Mouse (Mus musculus) NIH3T3 (cell line): ENCODE data around the gene Plcl2.

ENCODE experiments used
- DNase-seq: peaks from one replicate; pipeline ENCODE4 v3.0.0-alpha.2; 2012; ENCODE audit warnings: low read depth

Plcl2 gene

DNA sequence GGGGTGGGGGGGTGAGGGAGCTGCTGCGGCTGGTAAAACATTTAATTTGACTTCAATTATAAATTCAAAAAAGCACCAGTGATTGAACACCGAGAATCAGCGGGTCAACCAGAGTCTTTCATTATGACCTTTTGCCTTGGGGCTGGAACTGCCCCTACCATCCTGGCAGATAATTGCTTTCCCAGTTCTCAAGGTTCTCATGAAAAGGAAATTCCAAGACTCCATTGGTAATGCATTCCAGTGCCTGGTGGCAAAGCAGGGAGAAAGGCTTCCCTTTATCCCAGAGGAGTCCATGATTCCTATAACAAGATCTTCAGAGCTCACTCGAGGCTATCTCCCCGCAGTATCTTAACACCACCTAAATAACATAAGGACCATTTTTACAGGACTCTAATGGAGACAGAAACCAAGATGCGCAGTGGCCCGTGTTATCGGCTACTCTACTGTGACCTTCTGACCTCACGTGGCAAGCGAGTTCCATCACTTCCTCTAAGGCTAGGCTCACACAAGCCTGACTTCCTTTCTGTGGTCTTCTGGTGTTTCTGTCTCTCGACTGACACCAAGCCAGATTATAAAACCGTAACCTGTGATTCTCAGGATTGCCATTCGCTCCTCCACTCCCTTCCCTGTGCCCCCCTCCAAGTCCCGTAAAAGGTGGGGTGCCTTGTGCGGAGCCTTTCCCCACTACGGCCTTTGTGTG is 10.0 kb upstream of the Plcl2 start:
- DNase-seq = no peak

DNA sequence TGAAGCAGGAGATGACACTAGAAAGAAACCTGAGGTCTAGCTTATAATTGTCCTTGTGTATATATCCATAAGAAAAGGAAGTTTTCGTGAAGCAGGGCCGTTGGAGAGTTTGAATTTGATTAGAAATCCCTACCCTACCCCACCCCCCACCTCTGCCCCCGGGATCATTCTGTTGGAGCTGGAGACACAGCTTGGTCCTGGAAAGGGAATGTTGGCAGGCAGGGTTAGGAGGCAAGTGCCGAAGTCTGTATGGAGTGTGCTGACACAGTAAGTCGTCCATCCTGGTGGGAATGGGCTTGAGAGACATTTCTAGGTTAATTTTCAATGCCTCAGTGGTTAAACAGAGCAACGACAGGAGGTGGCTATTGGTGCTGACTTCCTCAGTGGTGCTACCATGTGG is 8.4 kb upstream of the Plcl2 start:
- DNase-seq = no peak

DNA sequence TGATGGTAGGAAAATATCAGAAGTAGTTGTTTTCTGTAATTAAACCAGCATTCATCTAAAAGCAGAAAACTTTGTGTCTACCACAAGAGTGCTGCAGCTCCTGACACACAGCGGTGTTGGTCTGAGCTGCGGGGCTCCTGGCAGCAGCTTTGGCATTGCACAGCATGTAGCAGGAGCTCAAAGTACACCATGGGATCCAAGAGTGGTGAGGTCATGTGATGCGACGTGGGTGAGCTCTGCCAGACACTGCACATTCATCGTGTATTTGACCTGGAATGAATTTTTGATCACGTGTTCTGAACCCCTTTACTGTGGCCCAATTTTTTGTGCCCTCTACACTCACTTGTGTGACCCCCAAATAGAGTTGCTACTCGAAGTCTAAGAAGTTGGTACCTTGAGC is 6.1 kb upstream of the Plcl2 start:
- no peak for DNase-seq

DNA sequence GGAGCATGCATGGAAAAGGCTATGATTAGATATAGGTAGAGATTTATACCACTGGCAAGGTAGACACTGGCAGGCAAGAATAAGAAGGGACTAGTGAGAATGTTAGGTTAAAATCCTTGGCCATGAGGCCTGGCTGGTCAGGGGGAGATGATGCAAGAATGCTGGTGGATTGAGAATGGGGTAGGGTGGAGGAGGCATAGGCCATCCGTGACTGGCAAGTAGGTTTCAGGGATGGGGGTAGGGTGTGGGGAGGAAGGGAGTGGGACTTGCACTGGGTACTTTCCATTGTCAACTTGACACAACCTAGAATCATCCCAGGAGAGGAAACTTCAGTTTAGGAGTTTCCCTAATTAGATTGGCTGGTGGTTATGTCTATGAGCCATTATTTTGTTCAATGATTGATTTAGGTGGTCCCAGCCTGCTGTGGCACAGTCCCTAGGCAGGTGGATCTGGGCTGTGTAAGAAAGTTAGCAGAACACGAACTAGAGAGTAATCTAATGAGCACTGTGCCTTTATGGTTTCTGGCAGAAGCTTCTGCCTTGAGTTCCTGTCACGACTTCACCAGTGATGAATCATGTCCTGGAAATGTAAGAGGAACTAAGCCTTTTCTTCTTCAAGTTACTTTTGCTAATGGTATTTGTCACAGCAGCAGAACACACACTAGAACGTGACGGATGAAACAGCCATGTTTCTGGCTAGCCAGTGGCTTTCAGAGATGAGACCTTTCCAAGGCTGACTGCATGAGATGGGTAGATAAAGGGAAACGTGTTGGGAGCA is 4.9 kb upstream of the Plcl2 start:
- no peak for DNase-seq

DNA sequence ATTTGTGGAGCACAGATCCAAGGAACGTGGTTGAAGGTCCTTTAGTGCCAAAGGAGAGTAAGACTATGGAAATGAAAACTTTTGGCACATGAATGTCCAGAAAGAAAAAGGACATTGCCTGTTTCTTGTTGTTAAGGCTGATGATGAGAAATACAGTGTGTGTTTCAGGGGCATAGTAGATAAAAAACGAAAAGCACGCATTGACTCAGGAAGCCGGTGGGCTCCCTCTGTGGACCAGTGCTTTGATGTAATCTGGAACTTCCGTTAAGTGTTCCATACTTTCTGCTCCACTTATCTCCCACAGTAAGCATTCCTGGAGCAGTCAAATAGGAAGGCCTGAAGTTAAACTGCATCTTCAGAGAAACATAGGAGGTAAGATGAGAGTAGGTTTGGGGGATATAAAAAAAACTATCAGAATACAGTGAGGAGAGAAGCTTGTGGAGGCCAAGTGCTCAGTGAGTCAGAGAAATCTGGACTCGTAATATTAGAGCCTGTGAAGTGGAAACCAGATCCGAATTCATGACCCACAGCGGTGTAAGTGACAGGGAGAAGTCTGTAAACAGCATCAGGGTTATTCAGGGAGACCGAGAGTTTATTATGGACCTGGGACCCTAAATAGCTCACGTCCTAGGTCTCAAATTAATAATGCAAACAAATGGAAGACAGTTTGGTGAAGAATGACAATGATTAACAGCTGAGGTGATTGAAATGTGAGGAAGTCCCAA is 3.1 kb upstream of the Plcl2 start:
- DNase-seq = no peak

DNA sequence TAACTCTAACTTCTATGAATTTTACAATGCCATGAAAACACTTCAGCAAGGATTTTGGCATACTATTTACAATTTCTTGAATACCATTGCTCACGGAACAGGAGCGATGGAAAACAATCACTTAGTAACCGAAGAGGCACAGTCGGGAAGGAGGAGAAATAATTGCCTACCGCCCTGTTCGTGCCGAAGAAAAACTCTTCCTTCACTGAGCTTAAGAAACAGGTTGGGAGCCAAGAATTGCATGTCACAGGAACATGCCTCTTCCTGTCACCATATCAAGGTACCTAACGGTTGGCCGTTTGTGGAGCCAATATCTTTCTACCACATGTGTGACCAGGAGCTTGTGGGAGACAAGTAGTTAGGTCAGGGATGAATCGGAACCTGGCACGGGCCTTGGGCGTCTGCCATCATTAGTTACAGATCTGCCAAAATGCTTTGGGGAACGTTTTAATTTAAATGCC is 2.3 kb upstream of the Plcl2 start:
- no peak for DNase-seq

DNA sequence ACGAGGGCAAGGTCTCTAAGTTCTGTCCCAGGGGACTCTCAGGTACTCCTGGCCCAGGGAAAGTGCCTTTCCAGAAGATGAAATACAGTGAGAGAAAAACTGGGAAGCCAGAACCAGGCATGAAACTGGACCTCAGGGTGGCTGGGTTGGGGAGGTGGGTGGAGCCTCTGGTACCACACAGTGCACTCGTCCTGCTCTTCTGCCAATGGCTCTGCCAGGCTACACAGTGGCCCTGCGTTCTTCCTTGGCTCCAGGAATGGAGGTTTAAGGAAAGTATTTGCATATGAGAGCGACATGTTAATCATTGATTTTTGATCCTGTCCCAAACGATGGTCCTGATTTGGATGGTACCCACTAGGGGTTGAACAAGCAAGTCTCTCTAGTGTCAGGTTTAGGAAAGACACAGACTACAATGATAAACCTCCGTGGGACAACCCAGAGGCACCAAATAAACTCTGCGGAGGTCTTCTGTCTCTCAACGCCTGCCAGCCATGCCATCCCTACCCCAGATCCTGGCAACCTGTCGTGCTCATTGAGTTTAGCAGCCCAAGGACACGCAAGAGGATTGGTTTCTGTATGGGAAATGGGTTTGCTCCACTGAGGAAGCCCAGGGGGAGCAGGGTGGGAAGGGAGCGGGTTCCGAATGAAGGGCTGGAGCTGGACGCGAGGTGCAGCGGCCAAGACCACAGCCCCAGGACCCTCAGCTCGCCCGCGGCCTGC is 988 bp upstream of the Plcl2 start:
- DNase-seq = no peak

DNA sequence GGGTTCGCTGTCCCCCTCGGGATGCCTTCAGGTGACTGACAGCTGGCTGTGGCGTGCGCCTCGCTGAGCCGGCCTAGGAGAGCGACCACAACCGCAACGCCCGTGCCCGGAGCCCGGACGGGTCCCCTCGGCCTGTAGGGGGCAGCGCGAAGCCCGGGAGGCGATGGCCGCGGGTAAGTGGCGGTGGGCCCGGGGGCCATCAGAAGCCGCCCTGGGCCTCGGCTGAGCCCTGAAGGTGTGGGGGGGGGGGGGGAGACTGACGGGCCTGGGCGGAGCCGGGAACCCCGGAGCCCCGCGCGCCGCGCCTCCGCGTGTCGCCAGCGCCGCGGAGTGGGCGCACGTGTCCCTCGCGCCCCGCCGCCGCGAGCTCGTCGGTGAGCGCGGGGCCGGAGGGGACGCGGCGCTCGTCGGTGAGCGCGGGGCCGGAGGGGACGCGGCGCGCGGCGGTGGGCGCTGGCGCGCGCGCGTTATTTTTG is 390 bp upstream of the Plcl2 start:
- DNase-seq = no peak

DNA sequence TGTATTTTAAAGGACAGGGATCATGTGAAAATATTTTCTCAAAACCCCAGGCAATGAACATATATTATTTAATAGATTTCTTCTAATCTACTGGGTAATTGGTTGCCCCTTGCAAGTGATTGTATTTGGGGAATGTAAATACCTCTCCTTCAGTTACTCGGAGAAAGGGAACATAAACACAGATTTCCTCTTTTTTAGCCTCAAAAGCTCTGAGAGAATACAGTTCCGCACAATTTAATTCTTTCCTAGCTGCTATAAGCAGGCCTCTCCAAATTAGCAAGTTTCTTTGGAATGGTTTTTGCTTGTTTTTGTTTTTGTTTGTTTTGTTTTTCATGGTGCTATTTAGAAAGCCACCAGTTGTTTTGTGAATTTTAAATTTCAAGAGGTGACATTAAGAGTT is 1.1 kb downstream of the Plcl2 start:
- DNase-seq = no peak

DNA sequence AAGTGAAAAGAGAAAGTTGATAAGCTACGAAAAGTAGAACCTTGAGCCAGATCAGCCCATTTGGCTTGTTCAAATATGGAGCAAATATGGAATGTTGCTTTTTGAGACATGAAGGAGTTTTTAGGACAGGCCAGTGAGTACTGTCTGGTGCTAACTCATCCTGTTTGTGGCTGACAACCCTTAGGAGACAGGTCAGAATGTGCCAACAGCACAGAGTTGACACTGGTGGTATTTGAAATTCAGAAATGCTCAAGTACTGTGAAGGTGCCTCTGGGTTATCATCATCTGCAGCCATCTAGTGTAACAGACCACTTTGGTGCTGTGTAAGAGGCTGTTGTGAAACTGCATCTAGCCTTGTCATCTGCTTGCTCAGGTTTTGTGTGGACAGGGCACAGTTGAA is 1.5 kb downstream of the Plcl2 start:
- DNase-seq = no peak

DNA sequence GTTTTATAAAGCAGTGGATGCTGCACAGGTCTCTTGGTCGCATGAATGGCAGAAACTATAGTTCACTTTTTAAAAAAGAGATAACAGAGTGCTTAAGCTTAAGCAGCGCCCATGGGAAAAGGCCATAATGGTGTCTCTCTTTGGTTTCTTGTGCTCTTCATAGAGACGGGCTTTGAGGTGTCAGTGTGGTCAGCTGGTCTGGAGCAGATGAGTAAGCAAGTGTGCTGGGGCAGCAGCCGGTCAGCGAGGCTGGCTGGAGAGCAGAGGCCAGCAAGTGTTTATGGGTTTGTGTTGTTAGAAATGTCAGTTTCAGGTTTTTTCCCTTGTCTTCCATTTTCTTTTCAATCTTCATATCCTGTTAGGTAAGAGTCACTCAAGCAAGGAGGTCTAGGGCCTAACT is 3.0 kb downstream of the Plcl2 start:
- no peak for DNase-seq

DNA sequence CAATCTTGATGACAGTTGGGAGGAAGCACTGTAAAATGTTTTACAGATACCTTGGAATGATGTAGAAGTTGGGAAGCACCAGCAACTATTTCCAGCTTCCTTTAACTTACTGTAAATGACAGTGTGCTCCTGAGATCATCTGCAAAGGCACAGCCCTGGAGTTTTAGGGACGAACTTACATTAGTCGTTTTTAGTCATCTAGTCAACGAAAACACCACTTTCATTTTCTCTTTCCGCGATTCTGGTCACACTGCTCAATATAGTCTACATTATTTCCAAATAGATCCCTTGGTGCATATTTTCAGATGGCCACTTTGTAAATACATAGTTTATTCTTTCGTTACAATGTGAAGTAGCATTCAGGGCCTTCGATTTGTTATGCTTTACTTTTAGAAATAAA is 3.6 kb downstream of the Plcl2 start:
- no peak for DNase-seq

DNA sequence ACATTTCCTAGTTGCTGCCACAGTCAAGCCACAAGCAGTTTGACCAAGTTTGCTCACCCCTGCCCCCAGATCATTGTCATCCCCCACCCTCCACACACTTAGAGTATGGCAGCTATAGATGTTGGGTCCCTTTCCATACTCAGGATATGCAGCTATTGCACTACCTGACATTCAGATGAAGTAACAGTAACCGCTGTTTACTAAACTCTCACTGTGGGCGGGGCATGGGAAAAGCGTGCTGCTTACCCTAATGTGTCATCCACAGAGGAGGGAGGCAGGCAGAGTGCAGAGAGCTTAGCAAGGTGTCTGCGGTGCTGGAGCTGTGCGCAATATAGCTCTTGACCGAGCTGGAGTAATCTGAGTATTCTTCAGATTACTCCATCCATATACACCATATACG is 4.2 kb downstream of the Plcl2 start:
- no peak for DNase-seq

DNA sequence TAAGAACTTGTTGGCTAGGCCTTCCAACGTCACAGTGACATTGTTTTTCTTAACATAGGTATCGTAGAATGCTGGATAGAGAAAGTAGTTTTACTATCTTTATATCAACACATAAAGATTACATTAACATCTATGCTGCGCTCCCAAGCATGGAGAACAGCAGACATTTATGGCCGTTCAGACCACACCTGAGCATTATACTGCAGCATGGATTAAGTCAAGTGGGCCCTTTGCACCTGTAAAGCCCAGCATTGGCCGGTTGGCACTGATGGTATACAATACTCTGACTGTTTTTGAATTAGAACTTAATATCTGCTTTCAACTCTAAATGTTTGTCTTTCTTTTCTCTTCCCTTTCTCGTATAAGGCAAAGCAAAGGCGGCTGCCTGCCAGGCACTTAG is 4.8 kb downstream of the Plcl2 start:
- DNase-seq = no peak

DNA sequence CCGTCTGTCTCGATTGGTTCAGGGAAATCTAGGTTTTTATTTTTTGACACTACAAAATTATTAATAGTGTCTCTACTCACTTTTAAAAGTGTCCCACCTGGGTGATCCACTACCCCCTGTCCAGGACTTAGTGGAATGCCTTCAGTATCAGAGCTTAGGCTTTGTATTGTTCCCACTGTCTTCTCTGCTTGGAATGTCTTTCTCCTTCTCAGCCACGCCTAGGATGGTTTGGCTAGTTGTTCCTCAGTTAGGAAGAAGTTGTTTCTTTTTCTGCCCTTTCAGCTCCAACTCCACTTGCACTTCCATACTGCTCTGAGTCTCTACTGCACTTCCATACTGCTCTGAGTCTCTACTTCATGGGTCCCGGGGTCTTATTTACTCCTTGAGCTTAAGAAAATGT is 6.7 kb downstream of the Plcl2 start:
- no peak for DNase-seq

DNA sequence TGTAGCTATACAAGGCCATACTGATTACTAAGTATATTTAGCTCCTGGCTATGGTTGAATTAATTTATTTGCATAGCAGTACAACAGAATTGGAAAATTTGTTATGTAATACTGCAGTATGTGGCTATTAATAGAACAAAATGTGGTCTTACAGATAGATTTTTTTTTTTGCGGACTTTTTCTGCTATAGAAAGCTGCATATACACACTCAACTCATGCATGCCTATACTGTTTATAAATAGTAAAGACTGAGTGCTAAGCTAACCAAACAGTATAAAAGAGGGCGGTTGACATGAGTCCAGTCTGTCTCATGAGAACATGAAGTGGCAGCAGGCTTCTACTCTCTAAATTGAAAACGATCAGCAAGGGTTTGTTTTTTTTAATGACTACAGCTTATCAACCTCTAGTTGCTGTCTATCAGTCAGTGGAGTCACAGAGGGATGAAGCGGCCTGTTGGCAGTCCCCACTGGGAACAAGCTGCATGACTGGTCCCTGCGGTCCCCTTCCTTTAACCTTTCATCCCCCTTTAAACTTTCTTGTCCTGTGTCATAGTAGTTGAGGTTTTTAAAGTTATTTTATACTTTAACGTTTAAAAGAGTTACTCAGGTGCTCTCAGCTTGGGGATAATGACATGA is 8.7 kb downstream of the Plcl2 start:
- no peak for DNase-seq

DNA sequence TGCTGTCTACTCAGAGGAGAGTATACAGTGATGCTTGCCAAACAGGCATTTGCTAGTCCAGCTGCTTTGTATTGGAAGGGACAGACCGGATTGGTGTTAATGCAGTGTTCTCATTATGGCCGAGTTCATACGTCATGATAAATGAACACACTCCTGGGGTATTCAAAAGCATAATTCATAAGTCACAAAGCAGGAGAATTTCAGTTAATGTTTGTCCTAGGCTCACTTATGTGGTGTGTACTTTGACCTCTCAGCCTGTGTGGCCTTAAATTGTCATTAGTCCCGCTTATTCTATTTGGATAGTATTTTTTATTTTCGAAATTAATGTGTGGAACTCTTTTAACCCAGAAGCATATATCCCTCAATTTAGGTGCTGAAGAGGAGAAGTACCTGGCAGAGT is 10.4 kb downstream of the Plcl2 start:
- DNase-seq = no peak

DNA sequence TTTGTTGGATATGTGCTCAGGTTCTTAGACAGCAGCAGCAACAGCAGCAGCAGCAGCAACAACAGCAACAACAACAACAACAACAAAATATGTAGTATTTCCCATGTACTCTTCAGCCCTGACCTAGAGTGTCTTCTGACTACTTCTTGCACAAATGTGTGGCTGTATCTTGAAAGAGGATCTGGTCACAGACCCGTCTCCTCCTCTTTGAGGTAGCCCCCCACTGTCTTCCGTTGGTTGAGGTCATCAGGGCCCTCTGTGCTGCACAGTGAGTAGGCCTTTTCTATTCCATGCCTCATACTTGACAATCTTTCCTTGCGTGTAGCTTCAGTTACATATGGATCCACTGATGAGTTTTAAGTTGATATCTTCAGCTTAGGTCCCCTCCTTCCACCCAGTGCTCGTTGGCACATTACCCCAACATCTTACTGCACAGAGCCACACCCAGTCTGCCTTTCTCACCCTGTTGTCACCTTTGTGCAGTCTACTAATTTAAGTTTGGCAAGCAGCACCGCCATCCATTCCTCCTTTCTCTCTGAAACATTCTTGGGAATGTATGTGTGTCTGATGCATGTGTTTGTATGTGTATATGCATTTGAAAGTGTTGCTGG is 13.4 kb downstream of the Plcl2 start:
- no peak for DNase-seq

DNA sequence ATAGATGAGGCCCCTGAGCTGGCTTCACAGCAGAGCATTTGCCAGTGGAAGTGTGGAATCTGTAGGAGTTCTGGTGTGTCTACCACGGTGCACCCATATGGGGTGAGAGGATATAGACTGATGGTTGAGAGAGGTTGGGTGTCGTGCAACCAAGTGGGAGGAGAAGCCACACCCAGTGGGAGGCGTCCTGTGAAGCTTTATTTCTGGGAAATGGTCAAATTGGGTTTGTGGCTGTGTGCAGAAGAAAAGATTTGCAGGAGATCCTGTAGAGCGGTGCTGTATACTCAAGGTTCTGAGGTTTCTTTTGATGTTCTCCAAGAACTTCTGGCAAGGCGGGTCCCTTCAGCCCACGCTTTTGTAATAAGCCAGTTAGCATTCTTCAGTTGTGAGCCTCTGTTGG is 15.8 kb downstream of the Plcl2 start:
- DNase-seq = no peak

DNA sequence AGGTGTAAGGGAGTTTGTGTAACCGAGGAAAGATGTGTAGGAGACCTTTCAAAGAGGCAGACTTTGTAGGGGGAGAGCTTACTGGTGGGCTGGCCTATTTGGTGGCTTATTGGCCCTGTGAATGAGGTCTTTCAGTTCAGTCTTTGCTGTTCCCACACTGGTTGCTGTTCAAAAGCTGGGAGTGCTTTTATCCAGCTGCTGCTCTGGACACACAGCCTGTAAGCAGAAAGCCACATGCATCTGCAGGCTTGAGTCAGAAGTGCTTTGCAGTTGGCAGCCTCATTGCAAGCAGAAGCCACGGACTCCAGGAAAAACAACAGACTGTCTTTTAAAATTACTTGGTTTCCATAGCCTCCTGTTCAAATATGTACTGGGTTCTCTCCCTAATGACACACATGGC is 16.6 kb downstream of the Plcl2 start:
- DNase-seq = no peak

DNA sequence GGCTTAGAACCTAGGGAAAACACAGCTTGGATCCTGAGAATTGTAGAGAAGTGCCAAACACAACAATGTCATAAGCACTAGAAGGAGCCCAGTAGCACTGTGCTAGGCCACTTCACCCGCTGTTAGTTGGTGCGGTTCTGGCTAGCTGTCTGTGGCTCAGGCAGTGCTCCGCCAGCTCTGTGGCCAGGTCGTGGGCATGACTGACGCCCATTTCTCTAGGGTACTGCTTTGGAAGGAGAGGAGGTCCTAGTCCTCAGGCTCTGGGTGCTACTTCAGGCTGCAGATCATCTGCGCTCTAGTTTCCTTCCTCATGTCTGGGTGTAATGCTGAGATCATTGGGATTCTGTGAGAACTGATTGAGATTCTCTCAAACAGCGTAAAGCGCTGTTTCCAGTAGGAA is 20.9 kb downstream of the Plcl2 start:
- no peak for DNase-seq
